In genomic region chr1:187086027-187086426, GRCm38 (mm10) we compare ENCODE assay signal across 16 mouse cellular contexts.
"Had no signal": no experiment of that assay in that cellular context is flagged by ENCODE, and none has a peak within 500 bp of the region (broad histone marks: within the 10 kb centered on the region; RNA-seq: fewer than 3 reads in every experiment).

No protein-coding gene starts in this region.

- H3K27me3 ChIP-seq: neural tube, embryonic 15.5 days; stomach, embryonic 15.5 days had no signal

- H3K4me1 ChIP-seq: neural tube, embryonic 13.5 days; neural tube, embryonic 15.5 days; stomach, embryonic 15.5 days had no signal

- H3K27ac ChIP-seq: neural tube, embryonic 13.5 days; neural tube, embryonic 15.5 days; stomach, embryonic 15.5 days; stomach, postnatal 0 days had no signal

- H3K9me3 ChIP-seq: neural tube, embryonic 13.5 days; neural tube, embryonic 15.5 days; stomach, embryonic 15.5 days had no signal

- H3K36me3 ChIP-seq: neural tube, embryonic 13.5 days; neural tube, embryonic 15.5 days; stomach, embryonic 15.5 days had no signal

- DNase-seq: retina, postnatal 1 day; right cerebral cortex, adult 18-20 months; right cerebral cortex, postnatal 14 days; right cerebral cortex, postnatal 25 days; right cerebral cortex, postnatal 4 days; spleen, adult 18-20 months; thymus, adult 18-20 months; thymus, adult 2 months; thymus, postnatal 14 days; thymus, postnatal 25 days; thymus, postnatal 36 days; thymus, postnatal 4 days had no signal

- H3K4me3 ChIP-seq: neural tube, embryonic 13.5 days; neural tube, embryonic 15.5 days; stomach, embryonic 15.5 days had no signal
